Mouse (Mus musculus) ovary, postnatal 14 days (tissue): ENCODE results near the gene Rhot2.

Experiments used
- DNase-seq: peaks from one replicate; pipeline ENCODE4 v3.0.0; 2022; ENCODE audit warnings: low spot score

Rhot2 gene

GRCm38 (mm10) chr17:25796211-25796771 is 48.4 kb downstream of the Rhot2 start:
- no peak for DNase-seq

- DNase-seq: no peak
Observed at GRCm38 (mm10) chr17:25795609-25796092, 49.0 kb downstream of the Rhot2 start, which contains the start of gene AC134908.4. Gene AC134908.4 (minus strand): TSS chr17:25795659.

- no peak for DNase-seq
Observed at GRCm38 (mm10) chr17:25794998-25795397, 49.7 kb downstream of the Rhot2 start.

GRCm38 (mm10) chr17:25794197-25794596 is 50.5 kb downstream of the Rhot2 start:
- no peak for DNase-seq

GRCm38 (mm10) chr17:25792615-25793014 is 52.0 kb downstream of the Rhot2 start, which contains the start of gene Fam173a:
Gene Fam173a (minus strand): TSS chr17:25792901.
- DNase-seq: peak; percentile 62

- peak; percentile 88 for DNase-seq
Observed at GRCm38 (mm10) chr17:25791843-25792527, 52.7 kb downstream of the Rhot2 start.

GRCm38 (mm10) chr17:25791320-25791842 is 53.3 kb downstream of the Rhot2 start:
- no peak for DNase-seq
